Mouse (Mus musculus) lung, postnatal 25 days (tissue): ENCODE data around the gene Wipf3.

Experiments used
- DNase-seq: peaks from one replicate; pipeline ENCODE4 v3.0.0; 2022; ENCODE audit warnings: low spot score

The Wipf3 gene

GRCm38 (mm10) chr6:54475926-54476667, 46.7 kb downstream of the Wipf3 start:
- no peak for DNase-seq

- DNase-seq = peak; percentile 43
Observed at GRCm38 (mm10) chr6:54478646-54479324, 49.4 kb downstream of the Wipf3 start.

- DNase-seq = no peak
Observed at GRCm38 (mm10) chr6:54481390-54482112, 52.1 kb downstream of the Wipf3 start.

- DNase-seq = no peak
Observed at GRCm38 (mm10) chr6:54485000-54485399, 55.6 kb downstream of the Wipf3 start.

- no peak for DNase-seq
Observed at GRCm38 (mm10) chr6:54485435-54485901, 56.1 kb downstream of the Wipf3 start.

- DNase-seq = peak; percentile 30
Observed at GRCm38 (mm10) chr6:54485973-54486569, 56.7 kb downstream of the Wipf3 start.

GRCm38 (mm10) chr6:54491074-54491473, 61.7 kb downstream of the Wipf3 start:
- DNase-seq = peak; percentile 17

GRCm38 (mm10) chr6:54494097-54494496, 64.7 kb downstream of the Wipf3 start:
- DNase-seq = no peak

- DNase-seq = no peak
Observed at GRCm38 (mm10) chr6:54494612-54495398, 65.4 kb downstream of the Wipf3 start.

GRCm38 (mm10) chr6:54496214-54496613, 66.8 kb downstream of the Wipf3 start:
- no peak for DNase-seq

- peak; percentile 81 for DNase-seq
Observed at GRCm38 (mm10) chr6:54502661-54503115, 73.3 kb downstream of the Wipf3 start.

GRCm38 (mm10) chr6:54506318-54506717, 76.9 kb downstream of the Wipf3 start:
- DNase-seq = no peak

GRCm38 (mm10) chr6:54507002-54507401, 77.6 kb downstream of the Wipf3 start:
- DNase-seq = peak; percentile 58

GRCm38 (mm10) chr6:54507808-54508207, 78.4 kb downstream of the Wipf3 start:
- DNase-seq = no peak

- no peak for DNase-seq
Observed at GRCm38 (mm10) chr6:54508256-54508793, 78.9 kb downstream of the Wipf3 start.

GRCm38 (mm10) chr6:54509264-54509663, 79.9 kb downstream of the Wipf3 start:
- DNase-seq = no peak

- no peak for DNase-seq
Observed at GRCm38 (mm10) chr6:54512256-54512655, 82.9 kb downstream of the Wipf3 start.

- no peak for DNase-seq
Observed at GRCm38 (mm10) chr6:54516512-54517134, 87.2 kb downstream of the Wipf3 start.

GRCm38 (mm10) chr6:54518758-54519157, 89.4 kb downstream of the Wipf3 start:
- DNase-seq = no peak

- DNase-seq = no peak
Observed at GRCm38 (mm10) chr6:54528666-54529065, 99.3 kb downstream of the Wipf3 start.

- DNase-seq = no peak
Observed at GRCm38 (mm10) chr6:54530182-54530581, 100.8 kb downstream of the Wipf3 start.
